In genomic region chr5:36213310-36213709, GRCm38 (mm10) we compare ENCODE assay signal across 11 mouse cellular contexts. TPM values are rescaled to one million over a fixed set of nuclear protein-coding genes. Genes with fewer than 3 reads are reported as not detected.
DNase-seq lines count a peak whose midpoint lies in the region; ATAC-seq and TF ChIP-seq lines count a peak whose summit lies in the region.
"Had no signal": no experiment of that assay in that cellular context is flagged by ENCODE, and none has a peak within 500 bp of the region (broad histone marks: within the 10 kb centered on the region; RNA-seq: fewer than 3 reads in every experiment).

No protein-coding gene starts in this region.

- 0 out of 2 replicates have a peak, but pooled peaks have one; percentile 16 for ATAC-seq in limb, embryonic 13.5 days (ENCODE audit: low FRiP score, low read depth)

- DNase-seq in limb, embryonic 10.5 days (ENCODE audit: low spot score), result no peak
- DNase-seq in layer of hippocampus, adult 11-12 months (ENCODE audit: low spot score), result peak; percentile 94
- peak; percentile 82 to 96 for DNase-seq in left cerebral cortex, adult 9 months (ENCODE audit: low spot score in 2 of 2)
- peak; percentile 84 for DNase-seq in thymus, adult 2 months
- DNase-seq in spleen, postnatal 36 days (ENCODE audit: low spot score in 2 of 2), result no peak
- no peak for DNase-seq in embryo, embryonic 10.5 days (ENCODE audit: low spot score)
- DNase-seq in gastrocnemius, postnatal 10 days, result no peak

- H3K4me1 ChIP-seq in limb, embryonic 13.5 days, result 0 out of 2 replicates have a peak, but pooled peaks cover 17% of the 10 kb centered on the region
- H3K4me1 ChIP-seq in limb, embryonic 10.5 days, result no peaks in the 10 kb centered on the region
- peaks cover 11% of the 10 kb centered on the region for H3K4me1 ChIP-seq in thymus, adult 2 months (replicated peaks; ENCODE audit: control insufficient read depth, insufficient read depth, low read length)
- H3K4me1 ChIP-seq: neural tube, embryonic 12.5 days had no signal

- peaks cover 6% of the 10 kb centered on the region; the same call in 1 of the 2 replicates for H3K36me3 ChIP-seq in limb, embryonic 13.5 days
- H3K36me3 ChIP-seq in limb, embryonic 10.5 days, result no peaks in the 10 kb centered on the region
- no peaks in the 10 kb centered on the region for H3K36me3 ChIP-seq in thymus, adult 2 months (ENCODE audit: control insufficient read depth, insufficient read depth, low read length)
- H3K36me3 ChIP-seq: lung, embryonic 15.5 days; neural tube, embryonic 12.5 days had no signal

- no peak overlapping the region for H3K27ac ChIP-seq in limb, embryonic 13.5 days
- no peak overlapping the region for H3K27ac ChIP-seq in limb, embryonic 10.5 days
- H3K27ac ChIP-seq in thymus, adult 2 months (ENCODE audit: control insufficient read depth, insufficient read depth, low read length), result no peak overlapping the region
- H3K27ac ChIP-seq: lung, embryonic 15.5 days; neural tube, embryonic 12.5 days had no signal

- no peaks in the 10 kb centered on the region for H3K27me3 ChIP-seq in limb, embryonic 13.5 days
- H3K27me3 ChIP-seq in limb, embryonic 10.5 days (ENCODE audit: low read depth, poor library complexity, severe bottlenecking), result no peaks in the 10 kb centered on the region
- H3K27me3 ChIP-seq in thymus, adult 2 months (ENCODE audit: control insufficient read depth, insufficient read depth, low read length), result no peaks in the 10 kb centered on the region
- H3K27me3 ChIP-seq: lung, embryonic 15.5 days; neural tube, embryonic 12.5 days had no signal

- no peak overlapping the region for H3K9ac ChIP-seq in limb, embryonic 13.5 days
- H3K9ac ChIP-seq: lung, embryonic 15.5 days; neural tube, embryonic 12.5 days had no signal

- WGBS in limb, embryonic 13.5 days, result 79% methylated on average over 10 of the region's 10 CpGs
- 89% methylated on average over 10 of the region's 10 CpGs for WGBS in limb, embryonic 10.5 days
- WGBS in thymus, adult 2 months, result 15% methylated on average over 10 of the region's 10 CpGs

- H3K4me2 ChIP-seq in limb, embryonic 13.5 days (replicated peaks), result no peak overlapping the region
- H3K4me2 ChIP-seq: lung, embryonic 15.5 days; neural tube, embryonic 12.5 days had no signal

- no peak overlapping the region for H3K4me3 ChIP-seq in limb, embryonic 13.5 days
- H3K4me3 ChIP-seq in limb, embryonic 10.5 days, result no peak overlapping the region
- H3K4me3 ChIP-seq in thymus, adult 2 months (ENCODE audit: control insufficient read depth, insufficient read depth, low read length), result no peak overlapping the region
- H3K4me3 ChIP-seq: erythroblast, embryonic 14.5 days; lung, embryonic 15.5 days; neural tube, embryonic 12.5 days had no signal

- TF ChIP-seq CTCF in thymus, adult 2 months (IDR thresholded peaks at IDR 0.05; ENCODE audit: borderline replicate concordance, control insufficient read depth, extremely low read depth, insufficient read depth, low read length, poor library complexity), result peak; percentile 63

- no peak for TF ChIP-seq POLR2A in thymus, adult 2 months (IDR thresholded peaks at IDR 0.05; ENCODE audit: control insufficient read depth, extremely low read depth, insufficient read depth, low read length, poor library complexity)

- H3K9me3 ChIP-seq in limb, embryonic 13.5 days, result peaks cover 11% of the 10 kb centered on the region
- H3K9me3 ChIP-seq in limb, embryonic 10.5 days (replicated peaks), result no peaks in the 10 kb centered on the region
- H3K9me3 ChIP-seq: lung, embryonic 15.5 days had no signal

RNA-seq across cellular contexts. Expression of gene Psapl1, which starts 9.5 kb away (rescaled TPM):
- polyA plus RNA-seq in limb, embryonic 13.5 days (2015; fragmentation: Nextera tagmentation; extraction: Ambion mirVana), result 0.31 and 0.45 TPM in 2 replicates
- polyA plus RNA-seq in limb, embryonic 10.5 days (2016; fragmentation: Nextera tagmentation; extraction: Ambion mirVana), result 0.05 TPM in 1 of 2 replicates, not detected in the other
- 1.2 and 2.1 TPM in 2 replicates for polyA plus RNA-seq in thymus, adult 2 months (2012; rRNA removed)
- not detected for total RNA-seq in gastrocnemius, postnatal 10 days (2021)
- polyA plus RNA-seq: erythroblast, embryonic 14.5 days; neural tube, embryonic 12.5 days had no signal

Comparison
In these comparisons a context has a peak if more than half of its experiments do, and no peak if none do; other contexts are left out.
1. DNase-seq: peak in layer of hippocampus, adult 11-12 months (single experiment), left cerebral cortex, adult 9 months (2 of 2) and thymus, adult 2 months (single experiment); none in limb, embryonic 10.5 days (single experiment), spleen, postnatal 36 days (0 of 2), embryo, embryonic 10.5 days (single experiment) and gastrocnemius, postnatal 10 days (single experiment).